Mouse (Mus musculus): ENCODE measurements around the gene Atxn1. TPM values are rescaled to one million over a fixed set of nuclear protein-coding genes. Genes with fewer than 3 reads are reported as not detected.

Atxn1 gene
- polyA plus RNA-seq, 1 experiment from 2014 or later = 7.7 TPM

DNA sequence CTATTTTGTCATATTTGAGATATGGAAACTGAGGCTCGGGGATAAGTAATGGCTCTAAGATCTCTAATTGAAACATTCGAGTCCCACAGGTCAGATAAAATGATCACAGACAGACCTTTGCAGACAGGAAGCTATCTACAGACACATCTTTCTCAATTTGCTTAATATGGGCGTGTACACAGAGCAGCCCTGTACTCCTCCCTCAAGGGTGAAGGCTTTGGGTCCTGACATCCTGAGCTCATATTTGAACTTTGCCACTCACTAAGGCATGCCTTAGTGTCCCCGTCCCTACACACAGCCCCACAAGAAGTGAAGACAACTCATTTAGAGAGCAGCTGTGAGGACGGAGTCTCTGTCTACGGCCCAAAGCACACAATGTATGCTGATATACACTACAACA, 70.6 kb downstream of the Atxn1 start:
- ATAC-seq (ENCODE audit: insufficient number of reproducible peaks, low FRiP score) = no peak
- Histone ChIP-seq H3K27me3 (replicated peaks) (no peaks in the 10 kb centered on the region), H3K4me1 (replicated peaks) (peaks cover 18% of the 10 kb centered on the region), H3K27ac (ENCODE audit: poor library complexity, severe bottlenecking) (no peak overlapping the region), H3K36me3 (no peaks in the 10 kb centered on the region), H3K9me3 (replicated peaks) (no peaks in the 10 kb centered on the region), H3K4me3 (no peak overlapping the region), H3K4me2 (no peak overlapping the region), H3K9ac (no peak overlapping the region)
- WGBS = 76% methylated on average over 6 of the region's 6 CpGs

DNA sequence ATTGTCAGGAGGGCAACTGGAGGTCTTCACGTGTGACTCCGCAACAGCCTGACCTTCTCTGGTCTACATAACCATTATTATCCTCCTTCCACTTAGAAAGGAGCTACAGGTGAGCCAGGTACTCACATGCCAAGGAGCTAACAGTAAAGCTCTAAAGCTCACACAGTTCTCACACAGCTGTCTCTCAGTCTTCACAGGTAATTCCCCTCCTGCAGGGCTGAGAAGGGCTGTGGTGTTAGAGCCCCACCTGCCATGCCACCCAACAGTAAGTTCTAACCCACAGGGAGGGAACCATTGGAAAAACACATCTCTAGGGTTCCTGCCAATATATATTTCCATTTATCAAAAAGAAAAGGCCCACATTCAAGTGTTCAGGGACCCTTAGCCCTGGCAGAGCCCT, 73.7 kb downstream of the Atxn1 start:
- Histone ChIP-seq H3K4me1 (replicated peaks) (peaks cover 25% of the 10 kb centered on the region), H3K36me3 (no peaks in the 10 kb centered on the region), H3K9me3 (replicated peaks) (no peaks in the 10 kb centered on the region), H3K27ac (ENCODE audit: poor library complexity, severe bottlenecking) (no peak overlapping the region), H3K4me3 (no peak overlapping the region), H3K4me2 (no peak overlapping the region), H3K9ac (no peak overlapping the region), H3K27me3 (replicated peaks) (no peaks in the 10 kb centered on the region)
- 76% methylated on average over 2 of the region's 2 CpGs for WGBS
- ATAC-seq (ENCODE audit: insufficient number of reproducible peaks, low FRiP score) = no peak

DNA sequence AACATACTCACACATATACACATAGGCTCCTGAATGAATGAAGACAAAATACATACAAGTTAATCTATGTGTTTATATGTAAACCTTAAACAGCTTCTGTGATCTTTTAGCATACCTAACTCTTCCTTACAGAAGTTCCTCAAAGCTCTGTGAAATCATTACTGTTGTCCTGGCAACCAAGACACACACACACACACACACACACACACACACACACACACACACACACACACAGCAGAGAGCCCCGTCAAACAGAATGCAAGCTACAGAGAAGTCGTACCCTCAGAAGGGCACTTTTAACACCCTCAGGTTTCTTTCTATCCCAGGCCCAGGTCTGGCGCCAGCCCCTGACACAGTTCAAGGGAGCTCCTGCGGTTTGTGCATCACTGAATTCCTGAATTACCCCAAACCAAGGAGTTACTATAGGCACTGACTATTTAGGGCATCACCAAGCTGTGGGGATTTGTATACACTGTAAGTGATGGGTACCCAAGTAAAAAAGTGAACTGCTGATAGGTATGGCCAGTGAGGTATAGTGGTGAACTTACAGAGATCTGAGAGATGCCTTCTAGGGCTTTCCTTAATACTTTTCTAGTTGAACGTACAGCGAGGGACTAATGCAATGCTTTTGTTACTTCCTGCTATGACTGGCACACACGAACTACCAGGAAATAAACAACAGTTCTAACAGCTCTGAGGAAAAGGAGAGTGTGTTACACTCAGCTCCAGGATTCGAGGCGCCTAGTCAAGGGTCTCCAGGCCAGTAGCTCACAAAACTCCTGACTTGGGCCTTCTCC, 75.7 kb downstream of the Atxn1 start:
- Histone ChIP-seq H3K4me2 (no peak overlapping the region), H3K9me3 (replicated peaks) (no peaks in the 10 kb centered on the region), H3K27me3 (replicated peaks) (no peaks in the 10 kb centered on the region), H3K27ac (ENCODE audit: poor library complexity, severe bottlenecking) (0 out of 2 replicates have a peak overlapping the region, but pooled peaks have one; percentile 16), H3K36me3 (no peaks in the 10 kb centered on the region), H3K9ac (no peak overlapping the region), H3K4me3 (no peak overlapping the region), H3K4me1 (replicated peaks) (peaks cover 10% of the 10 kb centered on the region; the same call in 1 of the 2 replicates)
- 74% methylated on average over 9 of the region's 9 CpGs for WGBS
- no peak for ATAC-seq (ENCODE audit: insufficient number of reproducible peaks, low FRiP score)

DNA sequence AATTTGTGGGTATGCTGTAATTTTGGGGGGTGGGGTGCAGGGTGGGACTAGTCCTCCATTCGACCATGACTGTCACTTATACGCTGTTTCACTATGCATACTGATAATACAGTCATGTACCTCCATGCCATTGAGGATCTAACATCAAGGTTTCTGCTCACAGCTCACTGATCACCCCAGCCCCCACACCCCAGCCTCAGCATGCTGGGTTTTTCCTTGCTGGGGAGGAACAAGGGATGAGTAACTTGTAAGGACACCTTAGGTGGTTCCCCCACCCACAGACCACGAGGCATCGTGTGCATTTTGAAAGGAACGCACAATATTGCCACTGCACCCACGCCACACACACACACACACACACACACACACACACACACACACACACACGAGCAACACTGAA, 79.9 kb downstream of the Atxn1 start:
- ATAC-seq (ENCODE audit: insufficient number of reproducible peaks, low FRiP score) = no peak
- no peaks in the 10 kb centered on the region for H3K36me3 ChIP-seq
- H3K27me3 ChIP-seq (replicated peaks) = no peaks in the 10 kb centered on the region
- no peak overlapping the region for H3K4me2 ChIP-seq
- H3K9me3 ChIP-seq (replicated peaks) = no peaks in the 10 kb centered on the region
- H3K9ac ChIP-seq = no peak overlapping the region
- 89% methylated on average over 7 of the region's 7 CpGs for WGBS
- peaks cover 21% of the 10 kb centered on the region for H3K4me1 ChIP-seq (replicated peaks)
- H3K4me3 ChIP-seq = no peak overlapping the region
- no peak overlapping the region for H3K27ac ChIP-seq (ENCODE audit: poor library complexity, severe bottlenecking)

DNA sequence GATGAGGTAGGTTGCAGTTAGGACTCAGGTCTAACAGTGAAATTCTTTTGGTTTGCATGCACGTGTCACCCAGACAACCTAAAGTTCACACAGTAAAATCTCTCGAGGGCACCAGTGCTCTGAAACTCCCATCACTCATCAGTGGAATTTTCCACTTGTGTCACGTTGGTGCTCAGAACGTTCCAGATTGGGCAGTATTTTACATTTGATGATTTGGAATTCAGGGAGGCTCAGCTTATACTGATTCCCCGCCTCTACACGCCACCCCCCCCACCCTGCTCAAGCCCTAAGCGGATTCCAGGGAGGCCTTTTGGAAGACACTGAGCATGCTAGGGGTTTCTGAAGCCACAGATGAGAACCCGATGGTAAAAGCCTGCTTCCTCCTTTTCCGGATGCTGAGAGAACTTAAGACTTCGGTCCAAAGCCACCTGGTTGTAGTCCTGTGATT, 81.0 kb downstream of the Atxn1 start:
- no peak overlapping the region for H3K9ac ChIP-seq
- no peaks in the 10 kb centered on the region for H3K36me3 ChIP-seq
- no peak for ATAC-seq (ENCODE audit: insufficient number of reproducible peaks, low FRiP score)
- no peak overlapping the region for H3K4me3 ChIP-seq
- no peak overlapping the region for H3K4me2 ChIP-seq
- peaks cover 22% of the 10 kb centered on the region for H3K4me1 ChIP-seq (replicated peaks)
- no peaks in the 10 kb centered on the region for H3K9me3 ChIP-seq (replicated peaks)
- H3K27me3 ChIP-seq (replicated peaks) = no peaks in the 10 kb centered on the region
- no peak overlapping the region for H3K27ac ChIP-seq (ENCODE audit: poor library complexity, severe bottlenecking)
- WGBS = 71% methylated on average over 10 of the region's 10 CpGs

GRCm38 (mm10) chr13:45882976-45883440, 81.8 kb downstream of the Atxn1 start:
- no peak overlapping the region for H3K27ac ChIP-seq (ENCODE audit: poor library complexity, severe bottlenecking)
- no peaks in the 10 kb centered on the region for H3K36me3 ChIP-seq
- no peak overlapping the region for H3K4me3 ChIP-seq
- peaks cover 20% of the 10 kb centered on the region for H3K4me1 ChIP-seq (replicated peaks)
- no peaks in the 10 kb centered on the region for H3K9me3 ChIP-seq (replicated peaks)
- no peak overlapping the region for H3K9ac ChIP-seq
- 46% methylated on average over 3 of the region's 3 CpGs for WGBS
- H3K4me2 ChIP-seq = no peak overlapping the region
- no peak for ATAC-seq (ENCODE audit: insufficient number of reproducible peaks, low FRiP score)
- H3K27me3 ChIP-seq (replicated peaks) = no peaks in the 10 kb centered on the region

DNA sequence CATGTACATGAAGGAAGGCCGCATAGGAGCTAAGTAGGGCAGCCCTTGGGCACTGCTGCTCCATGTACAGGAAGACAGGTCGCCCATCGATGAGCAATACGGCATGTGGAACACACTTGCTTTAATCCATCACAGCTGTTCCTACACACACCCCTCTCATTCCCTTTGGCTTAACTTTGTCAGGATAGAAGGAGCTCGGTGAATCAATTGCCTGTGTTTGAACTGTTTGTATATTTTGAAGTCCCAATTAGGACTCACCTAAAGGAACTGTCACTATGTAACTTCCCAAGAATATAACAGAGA, 84.3 kb downstream of the Atxn1 start:
- WGBS = 90% methylated on average over 5 of the region's 5 CpGs
- no peaks in the 10 kb centered on the region for H3K9me3 ChIP-seq (replicated peaks)
- H3K27ac ChIP-seq (ENCODE audit: poor library complexity, severe bottlenecking) = no peak overlapping the region
- no peaks in the 10 kb centered on the region for H3K36me3 ChIP-seq
- H3K9ac ChIP-seq = no peak overlapping the region
- no peak overlapping the region for H3K4me3 ChIP-seq
- H3K4me2 ChIP-seq = no peak overlapping the region
- ATAC-seq (ENCODE audit: insufficient number of reproducible peaks, low FRiP score) = no peak
- peaks cover 12% of the 10 kb centered on the region for H3K4me1 ChIP-seq (replicated peaks)
- H3K27me3 ChIP-seq (replicated peaks) = no peaks in the 10 kb centered on the region

GRCm38 (mm10) chr13:45879746-45880542, 84.9 kb downstream of the Atxn1 start:
- H3K9me3 ChIP-seq (replicated peaks) = no peaks in the 10 kb centered on the region
- no peak overlapping the region for H3K4me3 ChIP-seq
- WGBS = 85% methylated on average over 14 of the region's 14 CpGs
- H3K36me3 ChIP-seq = no peaks in the 10 kb centered on the region
- H3K4me1 ChIP-seq (replicated peaks) = peaks cover 12% of the 10 kb centered on the region
- no peaks in the 10 kb centered on the region for H3K27me3 ChIP-seq (replicated peaks)
- H3K27ac ChIP-seq (ENCODE audit: poor library complexity, severe bottlenecking) = no peak overlapping the region
- no peak overlapping the region for H3K9ac ChIP-seq
- ATAC-seq (ENCODE audit: insufficient number of reproducible peaks, low FRiP score) = no peak
- H3K4me2 ChIP-seq = no peak overlapping the region

DNA sequence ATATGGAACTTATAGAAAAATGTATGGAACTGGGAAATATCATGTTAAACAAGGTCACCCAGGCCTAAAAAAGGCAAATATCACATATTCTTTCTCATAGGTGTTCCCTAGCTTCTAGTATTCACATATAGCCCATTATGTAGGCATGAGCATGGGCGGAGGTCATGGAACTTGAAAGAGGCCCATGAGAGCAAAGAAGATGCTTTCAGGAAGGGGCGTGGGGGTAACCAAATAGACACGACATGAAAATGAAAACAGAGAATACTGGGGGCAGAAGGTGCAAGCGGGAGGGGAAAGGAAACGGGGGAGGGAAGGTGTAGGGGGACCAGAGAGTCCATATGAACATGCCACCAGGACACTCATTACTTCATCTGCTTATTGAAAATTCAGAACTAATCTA, 87.9 kb downstream of the Atxn1 start:
- Histone ChIP-seq H3K9me3 (replicated peaks) (no peaks in the 10 kb centered on the region), H3K27ac (ENCODE audit: poor library complexity, severe bottlenecking) (no peak overlapping the region), H3K4me1 (replicated peaks) (peaks cover 9% of the 10 kb centered on the region), H3K36me3 (0 out of 2 replicates have a peak, but pooled peaks cover 7% of the 10 kb centered on the region), H3K9ac (no peak overlapping the region), H3K27me3 (replicated peaks) (no peaks in the 10 kb centered on the region), H3K4me2 (no peak overlapping the region), H3K4me3 (no peak overlapping the region)
- ATAC-seq (ENCODE audit: insufficient number of reproducible peaks, low FRiP score) = no peak
- 84% methylated on average over 5 of the region's 5 CpGs for WGBS

DNA sequence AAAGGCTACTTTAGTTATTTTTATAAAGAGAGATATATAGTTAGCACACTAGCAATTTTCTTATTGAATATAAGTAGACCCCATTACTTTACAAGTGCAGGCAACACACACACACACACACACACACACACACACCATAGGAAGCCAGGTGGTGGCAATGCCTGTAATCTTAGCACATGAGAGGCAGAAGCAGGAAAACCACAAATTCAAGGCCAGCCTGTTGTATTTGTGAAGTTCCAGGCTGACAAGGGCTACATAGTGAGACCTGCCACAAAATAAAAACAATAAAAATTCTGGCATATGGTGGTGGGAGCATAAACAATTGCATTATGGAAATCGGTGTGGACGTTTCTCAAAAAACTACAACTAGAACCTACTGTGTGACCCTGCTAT, 88.4 kb downstream of the Atxn1 start:
- no peak overlapping the region for H3K4me2 ChIP-seq
- 91% methylated on average over 2 of the region's 2 CpGs for WGBS
- no peak for ATAC-seq (ENCODE audit: insufficient number of reproducible peaks, low FRiP score)
- H3K9ac ChIP-seq = no peak overlapping the region
- H3K4me1 ChIP-seq (replicated peaks) = peaks cover 8% of the 10 kb centered on the region
- 0 out of 2 replicates have a peak, but pooled peaks cover 7% of the 10 kb centered on the region for H3K36me3 ChIP-seq
- no peak overlapping the region for H3K4me3 ChIP-seq
- H3K9me3 ChIP-seq (replicated peaks) = no peaks in the 10 kb centered on the region
- H3K27ac ChIP-seq (ENCODE audit: poor library complexity, severe bottlenecking) = no peak overlapping the region
- no peaks in the 10 kb centered on the region for H3K27me3 ChIP-seq (replicated peaks)

- Histone ChIP-seq H3K4me3 (no peak overlapping the region), H3K36me3 (0 out of 2 replicates have a peak, but pooled peaks cover 9% of the 10 kb centered on the region), H3K4me1 (replicated peaks) (peaks cover 8% of the 10 kb centered on the region), H3K27ac (ENCODE audit: poor library complexity, severe bottlenecking) (no peak overlapping the region), H3K9me3 (replicated peaks) (no peaks in the 10 kb centered on the region), H3K9ac (no peak overlapping the region), H3K27me3 (replicated peaks) (no peaks in the 10 kb centered on the region), H3K4me2 (no peak overlapping the region)
- 83% methylated on average over 6 of the region's 6 CpGs for WGBS
- no peak for ATAC-seq (ENCODE audit: insufficient number of reproducible peaks, low FRiP score)
Measured at GRCm38 (mm10) chr13:45875686-45876367, 89.0 kb downstream of the Atxn1 start.

All from heart, embryonic 12.5 days (tissue).